Mouse (Mus musculus) T-cell, adult 66 days (primary cell): Measurements from ENCODE around the gene Ifrd2. TPM values are rescaled to one million over a fixed set of nuclear protein-coding genes. Genes with fewer than 3 reads are reported as not detected.

Experiments used
- total RNA-seq, 2 experiments: library from RNA; stranded (reverse); gene quantifications; 3 replicates in 1 of 2; 4 replicates in 1 of 2; pipeline ENCODE4 v1.2.4; 2023

Gene Ifrd2
- 10 to 100 TPM; 24.5 to 35.8 TPM for total RNA-seq

DNA sequence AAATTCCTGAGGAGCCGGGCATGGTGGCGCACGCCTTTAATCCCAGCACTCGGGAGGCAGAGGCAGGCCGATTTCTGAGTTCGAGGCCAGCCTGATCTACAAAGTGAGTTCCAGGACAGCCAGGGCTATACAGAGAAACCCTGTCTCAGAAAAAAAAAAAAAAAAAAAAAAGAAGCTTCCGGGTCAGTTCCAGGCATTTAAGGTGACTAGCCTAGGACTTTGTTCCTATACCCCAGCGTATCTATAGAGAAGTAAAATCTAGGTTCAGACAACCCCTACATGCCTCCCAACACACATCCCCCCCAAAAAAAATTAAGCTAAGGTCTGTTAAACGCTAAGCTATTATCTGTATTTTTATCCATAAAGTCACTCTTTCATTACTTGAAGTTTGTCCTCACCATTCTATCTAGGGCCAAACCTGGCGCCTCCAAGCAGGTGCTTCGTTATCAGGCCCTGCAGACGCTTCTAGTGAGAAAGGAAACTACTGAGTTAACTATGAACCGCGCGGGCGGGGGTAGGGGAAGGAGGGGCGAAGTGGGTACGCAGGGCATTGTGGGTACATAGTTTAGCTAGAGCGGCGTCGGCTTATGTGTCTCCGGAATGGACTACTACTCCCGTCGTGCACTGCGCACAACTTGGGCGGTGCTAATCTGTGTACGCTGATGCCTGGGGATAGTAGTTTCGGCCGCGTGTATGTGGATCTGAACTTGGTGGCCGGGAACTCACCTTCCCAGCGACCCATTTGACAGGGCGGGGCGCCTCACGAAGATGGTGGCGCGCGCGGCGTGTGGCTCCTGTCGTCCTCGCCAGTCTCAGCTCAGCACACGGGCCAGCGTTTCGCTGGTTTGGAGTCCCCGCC is at the start of gene Ifrd2:
Gene Ifrd2 (plus strand): TSS at position 669 of the 859 bp plus-strand sequence.

DNA sequence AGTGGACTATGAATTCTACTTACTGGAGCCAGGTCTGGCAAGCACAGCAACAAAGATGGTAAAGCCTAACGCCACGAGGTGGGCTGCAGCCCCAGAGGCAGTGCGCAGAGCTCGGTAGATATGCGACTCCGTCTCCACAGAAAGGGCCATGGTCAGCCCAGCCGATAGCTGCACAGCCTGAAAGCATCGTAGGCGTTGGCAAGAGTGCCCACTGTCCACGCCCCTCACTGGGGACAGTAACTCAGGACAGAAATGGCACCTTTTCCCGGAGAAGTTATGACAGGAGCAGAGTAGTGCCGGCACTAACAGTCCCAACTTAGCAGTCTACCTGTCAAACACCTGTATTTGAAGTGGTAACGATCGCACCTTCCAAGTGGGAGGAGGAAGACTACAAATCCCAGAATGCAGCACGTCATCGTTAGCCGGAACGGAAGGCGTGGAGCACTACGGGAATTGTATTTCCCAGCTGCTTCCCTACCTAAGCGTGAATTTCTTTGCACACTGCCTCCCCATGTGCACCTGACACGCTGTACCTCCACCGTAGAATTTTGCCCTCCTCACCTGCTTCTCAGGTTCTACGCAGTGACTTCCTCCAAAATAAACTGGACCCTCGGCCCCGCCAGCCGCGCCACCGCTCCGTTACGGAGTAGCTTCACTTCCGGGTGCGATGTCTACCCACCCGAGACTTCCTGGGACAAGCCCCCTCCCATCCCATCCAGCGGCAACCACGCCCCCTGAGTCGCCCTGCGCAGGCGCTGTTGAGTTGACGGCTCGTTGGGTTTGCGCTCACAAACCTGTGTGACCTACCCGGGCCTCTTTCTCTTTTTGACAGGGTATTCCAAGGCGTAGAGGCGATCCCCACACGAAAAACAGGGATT is 45.7 kb upstream of the Ifrd2 start, which contains the start of the genes Cyb561d2 and Nprl2:
Gene Cyb561d2 (minus strand): TSS at position 720 of the 878 bp plus-strand sequence.
Gene Nprl2 (plus strand): TSS at position 753 of the 878 bp plus-strand sequence.

DNA sequence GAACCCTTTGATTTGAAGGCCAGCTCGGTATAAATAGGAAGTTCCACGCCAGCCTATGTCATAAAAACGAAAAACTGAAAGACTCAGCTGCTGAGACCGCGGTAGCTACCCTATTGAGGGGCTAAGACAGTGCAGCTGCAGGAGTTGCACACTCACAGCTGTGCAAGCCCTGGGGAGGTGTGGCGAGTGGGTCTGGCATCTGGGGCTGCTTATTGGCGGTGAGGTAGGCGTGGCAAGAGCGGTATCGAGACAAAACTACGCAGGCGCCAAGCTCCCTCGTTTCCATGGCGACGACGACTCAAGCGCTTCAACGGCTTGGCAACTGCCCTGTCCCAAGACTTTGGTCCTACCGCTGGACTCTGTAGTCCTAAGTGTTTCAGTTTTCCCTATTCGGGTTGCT is 40.4 kb upstream of the Ifrd2 start, which contains the start of gene Zmynd10:
Gene Zmynd10 (plus strand): TSS at position 273 of the 400 bp plus-strand sequence.

DNA sequence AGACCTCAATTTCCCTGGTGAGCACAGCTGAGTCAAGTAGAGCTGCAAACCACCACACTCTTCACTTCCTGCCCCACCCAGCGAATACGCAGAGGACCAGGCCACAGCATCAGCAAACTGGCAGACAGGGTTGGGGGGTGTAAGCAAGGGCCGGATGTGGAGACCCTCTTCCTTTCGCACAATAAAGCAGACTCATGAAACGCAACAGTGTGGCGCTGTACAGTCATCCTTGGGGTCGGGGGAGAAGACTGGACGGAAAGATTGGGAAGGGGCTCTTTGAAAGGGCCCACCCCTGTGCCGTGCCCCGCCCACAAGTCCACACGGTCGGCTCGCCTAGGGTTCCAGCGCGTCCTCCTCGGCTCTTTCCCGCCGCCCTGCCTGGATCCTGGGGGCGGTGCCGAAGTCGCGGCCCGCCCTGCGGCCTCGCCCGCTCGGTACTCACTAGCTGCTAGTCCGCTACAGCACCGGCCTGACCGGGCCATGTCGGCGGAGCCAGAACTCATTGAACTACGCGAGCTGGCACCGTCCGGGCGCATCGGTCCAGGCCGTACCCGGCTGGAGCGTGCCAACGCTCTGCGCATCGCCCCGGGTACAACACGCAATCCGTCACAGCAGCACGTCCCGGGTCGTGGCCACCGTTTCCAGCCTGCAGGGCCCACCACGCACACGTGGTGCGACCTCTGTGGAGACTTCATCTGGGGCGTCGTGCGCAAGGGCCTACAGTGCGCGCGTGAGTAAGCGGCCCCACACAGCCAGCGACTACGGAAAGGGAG is 36.1 kb upstream of the Ifrd2 start, which contains the start of gene Rassf1:
Gene Rassf1 (plus strand): TSS at position 439 of the 773 bp plus-strand sequence.

DNA sequence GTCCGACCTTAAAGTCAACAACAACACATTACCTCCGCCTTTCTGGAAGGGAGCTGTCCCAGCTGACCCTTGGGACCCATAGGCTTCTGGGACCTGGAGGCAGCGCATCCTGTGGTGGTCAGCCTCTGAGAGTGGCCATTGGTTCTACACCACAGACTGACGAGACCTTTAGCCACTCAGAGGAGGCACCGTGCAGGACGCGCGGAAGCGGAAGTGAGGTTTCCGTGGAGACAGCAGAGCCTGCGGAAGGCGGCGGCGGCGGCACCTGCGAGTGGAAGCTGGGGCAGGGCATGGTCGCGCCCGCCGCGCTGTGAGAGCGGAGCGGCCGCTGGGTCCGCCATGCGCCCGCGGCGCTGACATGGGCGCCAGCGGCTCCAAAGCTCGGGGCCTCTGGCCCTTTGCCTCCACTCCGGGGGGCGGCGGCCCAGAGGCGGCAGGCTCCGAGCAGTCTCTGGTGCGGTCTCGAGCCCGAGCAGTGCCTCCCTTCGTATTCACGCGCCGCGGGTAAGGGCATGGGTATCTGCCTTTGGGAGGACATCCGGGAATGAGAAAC is 24.3 kb upstream of the Ifrd2 start, which contains the start of gene Tusc2:
Gene Tusc2 (plus strand): TSS at position 227 of the 553 bp plus-strand sequence.

DNA sequence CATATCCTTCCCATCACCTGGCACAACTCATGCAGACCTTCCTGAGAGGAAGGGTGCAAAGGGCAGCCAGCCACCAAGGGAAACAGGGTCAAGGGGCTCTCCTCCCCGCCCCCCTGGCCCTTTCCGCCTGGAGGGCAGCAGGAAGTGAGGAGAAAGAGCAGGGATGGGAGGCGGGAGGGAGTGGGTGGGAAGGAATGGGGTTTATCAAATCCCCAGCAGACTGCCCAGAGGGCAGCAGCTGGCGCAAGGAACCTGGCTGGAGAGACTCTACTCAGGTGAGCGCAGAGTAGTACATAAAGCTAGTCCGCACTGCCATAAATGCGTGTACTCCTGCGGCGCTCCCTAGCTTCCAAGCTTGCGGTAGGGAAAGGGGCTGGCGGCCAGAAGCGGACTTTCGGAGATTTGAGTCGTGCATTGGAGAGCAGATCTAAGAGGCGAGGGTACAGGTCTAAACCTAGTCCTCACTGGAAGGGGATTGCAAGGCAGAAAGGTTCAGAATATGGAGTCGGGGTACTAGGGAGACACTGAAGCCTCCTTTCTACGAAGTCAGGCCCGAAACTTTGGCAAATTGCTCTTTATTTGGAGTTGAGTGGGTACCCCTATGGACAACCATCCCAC is 19.6 kb upstream of the Ifrd2 start, which contains the start of gene Hyal2:
Gene Hyal2 (plus strand): TSS at position 244 of the 618 bp plus-strand sequence.

DNA sequence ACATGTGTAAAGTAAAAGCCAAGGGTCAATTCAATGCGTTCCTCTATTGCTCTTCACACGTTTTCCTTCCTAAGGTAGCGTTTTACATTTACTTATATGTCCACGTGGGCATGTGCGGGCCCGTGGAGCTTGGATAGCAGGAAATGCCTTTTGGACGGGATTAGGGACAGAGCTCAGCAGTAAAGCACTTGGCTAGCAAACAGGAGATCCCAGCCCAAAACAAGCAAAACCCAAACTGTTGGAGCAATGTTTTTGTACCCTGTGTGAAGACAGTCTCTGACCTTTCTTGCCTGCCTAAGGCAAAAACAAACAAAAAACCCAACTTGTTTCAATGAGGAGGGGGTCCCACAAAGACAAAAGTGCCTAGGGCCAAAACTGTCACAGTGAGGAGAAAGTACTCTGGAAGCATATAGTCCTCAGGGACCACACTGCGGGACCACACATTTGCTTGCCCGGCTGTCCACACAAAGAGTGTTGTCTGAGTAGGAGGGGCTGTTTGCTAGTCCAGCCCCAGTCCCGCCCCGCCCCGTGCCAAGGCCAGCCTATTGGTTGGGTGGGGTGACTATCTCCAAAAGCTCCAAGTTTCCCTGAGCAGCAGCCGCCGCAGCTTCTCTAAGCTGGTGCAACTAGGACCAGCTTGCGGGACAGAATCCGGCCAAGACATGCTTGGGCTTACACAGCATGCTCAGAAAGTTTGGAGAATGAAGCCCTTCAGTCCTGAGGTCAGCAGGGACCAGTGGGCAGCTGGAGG is 10.9 kb upstream of the Ifrd2 start, which contains the start of gene Hyal1:
Gene Hyal1 (plus strand): TSS at position 571 of the 751 bp plus-strand sequence.

DNA sequence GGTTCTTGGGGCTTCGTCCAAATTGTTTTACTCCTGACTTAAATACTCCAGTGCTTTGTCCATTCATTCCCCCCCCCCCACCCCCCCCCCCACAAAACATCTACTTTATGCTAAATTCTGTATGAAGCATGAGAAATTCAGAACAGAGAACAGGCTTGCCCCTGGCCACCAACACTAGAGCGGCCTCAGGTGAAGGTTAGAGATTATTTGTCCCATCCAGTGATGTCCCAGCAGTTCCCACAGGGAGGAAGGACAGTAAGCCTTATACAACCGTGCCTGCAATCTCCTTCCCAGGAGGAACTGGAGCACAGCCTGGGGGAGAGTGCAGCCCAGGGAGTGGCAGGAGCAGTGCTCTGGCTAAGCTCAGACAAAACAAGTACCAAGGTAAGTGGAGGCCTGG is 8.9 kb upstream of the Ifrd2 start, which contains the start of gene Naa80:
Gene Naa80 (plus strand): TSS at position 301 of the 400 bp plus-strand sequence.

DNA sequence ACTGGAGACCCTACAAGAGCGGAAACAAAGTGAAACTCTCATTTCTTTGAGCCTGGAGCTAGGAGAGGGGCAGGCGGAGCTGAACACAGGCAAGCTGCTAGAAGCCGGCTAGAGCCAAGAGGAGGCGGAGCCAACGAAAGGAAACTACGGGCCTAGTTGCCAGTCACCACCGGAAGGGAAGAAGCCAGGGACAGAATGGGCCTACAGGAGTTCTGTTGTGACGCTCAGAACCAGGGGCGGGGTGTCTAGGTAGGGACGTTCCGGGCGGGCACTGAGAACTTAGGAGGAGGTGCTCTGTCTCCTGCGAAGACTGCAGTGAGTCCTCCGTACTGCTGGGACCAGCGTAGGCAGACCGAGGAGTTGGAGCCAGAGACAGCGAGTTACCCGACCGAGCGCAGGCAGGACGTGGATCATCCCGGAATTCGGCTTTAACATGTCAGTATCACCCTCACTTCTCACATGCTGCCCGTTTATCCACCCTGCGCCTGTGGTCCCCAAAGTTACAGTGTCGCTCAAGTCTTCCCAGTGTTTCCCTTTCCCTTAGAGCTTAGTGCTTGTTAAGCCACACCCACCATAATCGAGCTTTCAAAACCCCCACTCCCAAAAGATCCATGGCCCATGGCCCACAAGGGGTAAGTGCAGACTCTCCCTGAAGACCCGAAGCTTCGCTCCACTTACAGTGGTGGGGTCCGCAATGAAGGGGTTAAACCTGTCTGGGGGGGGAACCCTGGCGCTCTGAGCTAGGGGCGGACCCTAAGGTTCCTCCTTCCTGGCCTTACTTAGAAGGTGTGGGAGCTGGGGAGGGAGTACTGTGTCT is 6.7 kb upstream of the Ifrd2 start, which contains the start of gene Hyal3:
Gene Hyal3 (plus strand): TSS at position 318 of the 817 bp plus-strand sequence.

DNA sequence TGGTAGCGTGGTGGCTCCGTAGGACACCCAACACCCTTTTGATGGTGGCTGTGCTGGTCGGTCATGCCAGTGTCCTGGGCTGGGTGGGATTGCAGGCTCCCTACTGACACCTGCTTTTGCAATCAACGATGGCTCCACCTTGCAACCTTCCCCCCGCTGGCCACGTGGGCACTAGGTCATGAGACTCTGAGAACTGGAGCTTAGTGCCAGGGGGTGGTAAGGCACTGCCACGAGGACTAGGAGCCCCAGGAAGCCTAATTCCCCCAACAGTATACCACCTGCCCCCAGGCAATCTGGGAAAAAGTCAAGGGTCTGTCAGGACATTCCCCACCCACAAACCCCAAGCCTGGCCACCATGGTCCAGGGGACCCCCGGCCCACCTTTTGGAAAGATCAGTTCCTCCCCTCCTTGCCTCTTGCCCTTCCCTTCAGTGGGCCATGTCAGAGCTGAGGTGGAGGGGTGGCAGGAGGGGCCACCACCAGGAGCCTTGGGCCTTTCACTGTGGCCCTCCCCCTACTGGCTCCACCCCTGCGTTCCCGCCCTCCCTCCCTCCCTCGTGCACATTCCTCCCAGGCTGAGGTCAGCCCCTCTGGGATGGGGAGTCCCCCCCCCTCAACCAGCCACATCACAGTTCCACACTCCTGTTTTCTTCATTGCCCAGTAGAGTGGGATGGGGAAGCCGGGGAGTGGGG is 21.4 kb downstream of the Ifrd2 start, which contains the start of gene Sema3b:
Gene Sema3b (minus strand): TSS at position 489 of the 692 bp plus-strand sequence.

DNA sequence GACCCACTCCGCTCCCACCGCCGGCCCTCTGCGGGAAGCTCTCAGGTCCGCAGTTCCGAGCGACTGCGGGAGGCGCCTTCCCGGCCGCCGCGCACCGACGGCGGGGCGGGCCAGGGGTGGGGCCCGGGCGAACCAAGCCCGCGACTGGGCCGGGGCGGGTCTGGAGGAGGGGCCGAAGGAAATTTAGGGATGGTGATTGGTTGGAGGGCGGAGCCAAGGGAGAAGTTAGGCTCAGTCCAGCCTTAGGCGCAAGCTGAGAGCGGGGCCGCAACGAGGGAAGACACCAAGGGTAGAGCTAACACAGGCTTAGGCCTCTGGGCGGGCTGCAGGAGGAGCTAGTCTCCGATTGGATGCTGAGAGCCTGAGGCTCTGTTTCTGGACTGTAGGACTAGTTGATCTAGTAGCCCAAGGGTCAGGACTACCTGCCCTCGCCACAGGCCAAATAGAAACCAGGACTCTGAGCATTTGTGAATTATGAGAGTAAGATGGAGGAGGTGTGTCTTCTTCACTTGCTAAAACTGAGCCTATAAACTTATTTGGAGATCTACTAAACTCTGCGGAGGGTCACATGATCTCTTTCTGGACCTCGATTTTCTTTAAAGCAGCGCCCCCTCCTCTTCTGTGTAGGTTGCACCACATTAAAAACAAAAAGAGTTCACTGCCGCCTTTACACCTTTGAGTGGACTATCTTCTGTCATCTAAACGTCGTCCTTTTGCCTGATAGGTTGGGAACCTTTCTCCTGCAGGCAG is 48.0 kb downstream of the Ifrd2 start, which contains the start of gene Gnai2:
Gene Gnai2 (minus strand): TSS at position 89 of the 750 bp plus-strand sequence.

Other genes with a start within 250 kb of the Ifrd2 start
- gene Hemk1, start 249.3 kb upstream of the Ifrd2 start, total RNA-seq, result 1 to 10 TPM; 7.9 to 8.4 TPM
- under 1 TPM in 1 of 2 experiments, not detected in 1; 0.50 TPM for gene 6430571L13Rik, start 247.0 kb upstream of the Ifrd2 start, total RNA-seq
- gene Cacna2d2, start 188.0 kb upstream of the Ifrd2 start, total RNA-seq, result 1 to 10 TPM; 2.1 to 2.9 TPM
- 10 to 100 TPM; 33.5 to 34.2 TPM for gene Tmem115, start 53.7 kb upstream of the Ifrd2 start, total RNA-seq
- gene Cyb561d2, start 45.4 kb upstream of the Ifrd2 start, total RNA-seq, result 10 to 100 TPM; 16.0 to 20.4 TPM
- 10 to 100 TPM; 27.7 to 32.8 TPM for gene Nprl2, start 45.4 kb upstream of the Ifrd2 start, total RNA-seq
- 1 to 10 TPM in 1 of 2 experiments, under 1 TPM in 1; 0.68 to 3.0 TPM for gene Zmynd10, start 40.3 kb upstream of the Ifrd2 start, total RNA-seq
- 10 to 100 TPM; 82.6 to 85.1 TPM for gene Rassf1, start 36.1 kb upstream of the Ifrd2 start, total RNA-seq
- 10 to 100 TPM; 22.7 to 28.4 TPM for gene Tusc2, start 24.4 kb upstream of the Ifrd2 start, total RNA-seq
- gene Hyal2, start 19.7 kb upstream of the Ifrd2 start, total RNA-seq, result 1 to 10 TPM; 3.9 to 4.3 TPM
- gene Hyal1, start 10.7 kb upstream of the Ifrd2 start, total RNA-seq, result 1 to 10 TPM; 1.9 to 2.2 TPM
- gene Naa80, start 8.8 kb upstream of the Ifrd2 start, total RNA-seq, result 10 to 100 TPM in 1 of 2 experiments, 1 to 10 TPM in 1; 9.4 to 14.8 TPM
- 1 to 10 TPM; 1.5 to 3.7 TPM for gene Hyal3, start 6.8 kb upstream of the Ifrd2 start, total RNA-seq
- gene Sema3b, start 21.6 kb downstream of the Ifrd2 start, total RNA-seq, result under 1 TPM in 1 of 2 experiments, not detected in 1; 0.23 TPM
- 100 to 1,000 TPM; 472 to 497 TPM for gene Gnai2, start 47.7 kb downstream of the Ifrd2 start, total RNA-seq
- not detected for gene Slc38a3, start 81.9 kb downstream of the Ifrd2 start, total RNA-seq
- 1 to 10 TPM; 1.3 to 2.2 TPM for gene Gnat1, start 92.1 kb downstream of the Ifrd2 start, total RNA-seq
- gene Sema3f, start 122.8 kb downstream of the Ifrd2 start, total RNA-seq, result not detected
- gene Rbm5, start 183.4 kb downstream of the Ifrd2 start, total RNA-seq, result 100 to 1,000 TPM; 261 to 285 TPM